Mouse (Mus musculus) spleen, postnatal 10 days (tissue): ENCODE data around the gene Ift57.

Source experiments
- DNase-seq, 2 experiments: peaks; one replicate each; pipeline ENCODE4 v3.0.0; 2021 to 2022; ENCODE audit warnings: low spot score in 2 of 2

The Ift57 gene

DNA sequence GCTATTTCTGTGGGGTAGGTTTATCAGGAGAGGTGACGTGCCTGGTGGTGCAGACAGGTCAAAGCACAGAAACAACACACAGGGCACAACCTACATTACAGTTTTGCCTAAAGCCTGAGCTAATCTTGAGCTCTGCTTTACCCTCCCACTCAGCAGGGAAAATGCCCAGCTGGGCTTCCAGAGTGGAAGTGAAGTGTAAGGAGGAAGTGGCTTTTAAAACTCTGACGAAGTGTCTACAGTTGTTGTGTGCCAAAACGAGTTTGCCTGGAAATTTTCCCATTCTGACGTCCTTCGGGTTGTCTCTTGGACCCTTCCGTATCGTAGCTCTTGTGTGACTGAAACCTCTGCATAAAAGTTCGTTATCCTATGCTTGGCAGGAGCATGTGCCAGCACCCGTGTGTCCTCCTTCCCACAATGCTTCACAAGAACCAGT lies 93.4 kb downstream of the Ift57 start:
- DNase-seq, result no peak

- DNase-seq, result no peak
Observed at GRCm38 (mm10) chr16:49793596-49793995, 94.6 kb downstream of the Ift57 start.

DNA sequence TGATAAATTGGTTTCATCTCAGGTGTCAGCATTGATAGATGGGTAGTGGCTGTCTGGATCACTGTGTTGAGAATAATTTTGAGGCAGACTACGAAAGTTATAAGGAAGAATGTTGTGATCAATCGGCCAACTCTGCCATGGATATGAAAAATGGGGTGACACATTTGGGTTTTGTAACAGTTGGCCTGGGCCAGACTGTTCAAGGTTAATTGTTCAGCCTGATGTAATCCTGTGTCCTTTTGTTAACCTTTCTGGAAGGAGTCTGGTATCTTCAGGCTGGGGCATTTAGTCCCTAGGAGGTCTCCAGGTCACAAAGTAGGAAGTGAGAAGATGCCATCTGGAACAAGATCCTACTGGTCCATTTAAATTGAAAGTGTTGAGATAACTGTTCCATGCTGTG lies 97.2 kb downstream of the Ift57 start:
- DNase-seq, result no peak

GRCm38 (mm10) chr16:49796954-49797353 lies 97.9 kb downstream of the Ift57 start:
- DNase-seq, result no peak

DNA sequence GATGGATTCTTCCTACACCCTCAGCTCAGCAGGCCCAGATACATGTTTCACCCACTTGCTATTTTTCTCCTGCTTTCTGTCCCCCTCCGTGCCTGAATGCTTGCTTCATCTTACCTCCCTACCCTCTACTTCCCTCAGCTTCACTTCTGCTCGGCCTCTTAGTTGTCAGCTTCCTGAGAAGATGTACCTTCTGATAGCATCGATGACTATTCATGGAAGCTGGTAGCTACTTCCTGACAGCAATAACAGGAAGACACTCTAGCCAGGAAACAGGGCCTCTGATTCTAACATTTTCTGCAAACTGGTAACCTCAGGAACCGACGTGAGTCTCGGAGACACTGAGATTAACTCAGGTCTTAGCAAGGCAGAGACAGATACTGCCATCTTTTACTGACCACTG lies 99.8 kb downstream of the Ift57 start:
- peak; percentile 36 to 52 for DNase-seq

DNA sequence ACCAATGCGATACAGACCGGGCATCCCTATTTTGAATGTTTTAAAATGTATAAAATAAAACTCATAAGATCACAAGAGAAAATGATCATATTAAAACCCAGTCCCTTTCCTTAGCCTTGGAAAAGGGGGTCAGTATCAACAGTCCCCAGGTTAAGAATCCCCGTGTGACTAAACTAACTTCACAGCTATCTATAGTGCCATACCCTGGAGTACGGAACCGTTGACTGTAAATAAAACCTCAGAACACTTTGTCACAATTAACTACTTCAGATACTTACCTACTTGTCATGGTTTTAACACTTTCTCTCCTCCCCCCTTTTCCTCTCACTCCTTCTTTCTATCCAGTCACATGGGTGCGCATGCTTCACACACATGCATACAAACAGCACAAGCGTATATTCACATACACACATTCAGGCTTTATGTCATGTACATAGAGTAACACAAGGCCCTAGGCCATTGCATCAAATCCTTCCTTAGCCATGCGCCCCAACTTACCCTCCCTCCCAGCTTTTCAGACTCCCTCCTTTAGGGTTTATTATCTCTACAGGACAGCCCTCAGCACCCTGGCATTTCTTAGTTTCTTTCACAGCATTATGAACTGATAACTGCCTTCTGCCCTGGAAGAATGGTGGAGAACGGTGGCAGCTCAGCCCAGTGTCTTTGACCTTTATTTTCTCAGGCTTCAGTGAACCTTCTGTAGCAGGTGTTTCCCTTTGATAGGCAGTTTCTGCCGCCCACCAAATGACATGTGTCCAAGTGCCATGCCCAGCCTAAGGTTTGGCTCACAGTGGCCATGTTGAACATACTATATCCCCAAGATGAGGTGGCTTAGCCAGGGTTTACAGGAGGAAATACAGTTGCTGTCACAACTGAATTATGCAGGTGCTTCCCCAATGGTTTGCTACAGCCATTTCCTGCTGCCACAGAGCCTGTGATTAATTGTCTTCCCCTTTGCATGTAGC lies 100.8 kb downstream of the Ift57 start, which contains the start of gene Cd47:
Gene Cd47, plus strand, starts transcription at position 937 of the 965 bp plus-strand sequence.
- peak; percentile 74 to 79 for DNase-seq

GRCm38 (mm10) chr16:49800996-49801395 lies 102.0 kb downstream of the Ift57 start:
- no peak for DNase-seq

DNA sequence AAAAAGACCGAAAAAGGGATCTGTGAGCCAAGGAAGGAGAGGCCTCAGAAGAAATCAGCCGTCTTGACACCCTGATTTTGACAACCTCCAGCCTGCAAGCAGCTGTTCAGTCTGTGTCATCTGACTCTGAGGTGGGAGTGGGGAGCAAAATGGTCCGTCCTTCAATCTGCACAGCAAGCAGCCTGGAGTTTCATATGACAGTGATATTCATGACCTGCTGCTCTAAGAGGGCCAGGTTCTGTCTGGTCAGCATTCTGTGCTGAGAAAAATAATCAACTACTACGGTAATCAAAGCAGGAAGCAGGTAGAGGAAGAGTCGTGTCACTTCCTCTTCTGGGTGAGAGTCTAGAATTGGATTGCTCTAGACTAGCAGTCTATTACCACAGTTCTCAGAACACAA lies 102.4 kb downstream of the Ift57 start:
- no peak for DNase-seq

DNA sequence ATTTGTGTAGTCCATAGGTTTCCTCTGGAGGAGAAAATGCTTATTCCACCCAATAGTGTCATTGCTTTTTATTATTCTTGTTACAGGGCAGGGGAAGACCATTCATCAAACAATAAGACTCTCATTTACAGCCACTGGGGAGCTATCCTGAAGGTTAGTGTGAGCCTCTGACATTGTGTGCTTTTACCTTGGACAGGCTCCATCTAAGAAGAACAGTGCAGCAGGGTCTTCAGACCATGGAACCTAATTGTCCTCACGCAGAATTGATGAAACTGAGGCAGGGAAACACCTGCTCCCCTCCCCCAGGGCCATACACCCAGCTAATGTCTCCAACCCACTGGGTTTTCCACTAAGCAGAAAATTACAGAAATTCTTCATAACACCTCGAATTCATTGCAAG lies 104.0 kb downstream of the Ift57 start:
- no peak for DNase-seq

DNA sequence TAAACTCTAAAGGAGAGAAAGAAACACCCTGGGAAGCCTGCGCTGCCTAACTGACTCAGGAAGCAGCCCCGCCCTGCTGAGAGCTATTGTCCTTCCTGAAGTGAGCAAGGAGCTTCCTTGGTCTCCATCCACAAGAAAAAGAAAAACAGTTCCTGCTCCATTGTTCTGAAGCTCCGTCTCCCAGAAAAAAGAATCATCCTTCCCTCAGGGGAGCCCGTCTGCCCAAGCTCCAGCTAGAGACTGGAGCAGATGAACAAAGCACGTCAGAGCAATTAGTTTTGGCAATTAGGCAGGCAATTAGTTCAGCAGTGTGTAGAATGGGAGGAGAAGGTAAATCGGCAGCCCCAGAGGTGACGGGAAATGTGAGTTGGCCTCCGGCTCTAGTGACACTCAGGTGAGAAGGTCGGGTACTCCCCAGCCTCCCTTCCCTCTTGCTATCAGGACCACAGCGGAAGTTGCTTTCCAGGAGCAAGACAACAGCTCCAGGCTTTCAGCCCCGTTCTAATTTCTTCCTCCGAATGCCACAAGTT lies 105.0 kb downstream of the Ift57 start:
- peak; percentile 46 to 62 for DNase-seq

GRCm38 (mm10) chr16:49806920-49807319 lies 107.9 kb downstream of the Ift57 start:
- no peak for DNase-seq

DNA sequence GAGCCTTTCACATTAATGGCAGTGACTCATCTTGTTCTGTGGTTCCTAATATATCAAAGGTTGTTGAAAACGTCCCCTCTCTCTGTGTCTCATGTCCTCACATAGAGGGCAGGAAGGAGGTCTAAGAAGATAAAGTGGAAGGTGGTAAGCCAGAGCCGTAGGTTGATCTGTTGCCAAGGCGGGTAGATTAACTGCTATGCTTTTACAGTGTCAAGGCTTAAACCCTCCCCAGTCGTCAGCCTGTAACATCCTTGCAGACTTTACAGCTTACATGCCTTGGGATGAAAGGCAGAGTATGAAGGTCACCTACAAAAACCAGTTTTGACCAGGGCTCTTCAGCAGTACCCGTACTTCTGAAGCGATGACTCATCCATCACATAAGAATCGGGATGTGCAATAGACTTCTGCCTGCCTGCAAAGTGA lies 108.4 kb downstream of the Ift57 start:
- DNase-seq, result no peak

DNA sequence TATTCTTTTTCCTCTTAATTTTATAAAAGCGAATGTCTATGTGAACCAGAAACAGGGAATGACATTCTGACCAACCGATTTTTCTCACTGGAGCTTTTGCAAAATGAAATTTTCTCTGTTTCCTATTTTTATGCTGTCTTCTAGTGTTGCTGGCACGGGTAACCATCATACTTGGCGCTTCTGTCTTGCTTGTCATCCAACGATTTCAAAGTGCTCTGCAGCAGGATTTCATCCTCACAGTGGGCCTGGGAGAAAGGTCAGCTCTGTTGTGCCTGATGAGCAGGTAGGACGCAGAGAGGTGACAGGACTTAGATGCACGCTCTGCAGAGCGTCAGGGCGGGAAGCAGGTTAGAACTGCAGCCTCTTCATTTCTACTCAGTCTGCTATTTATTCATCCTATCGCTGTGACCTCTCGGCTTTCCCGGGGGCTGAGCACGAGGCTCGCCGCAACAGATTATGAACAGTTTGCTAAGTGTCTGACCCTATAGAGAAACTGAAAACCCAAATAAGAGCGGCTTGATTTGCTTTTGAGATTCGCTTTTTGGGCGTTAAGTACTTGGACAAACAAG lies 108.9 kb downstream of the Ift57 start:
- no peak for DNase-seq

DNA sequence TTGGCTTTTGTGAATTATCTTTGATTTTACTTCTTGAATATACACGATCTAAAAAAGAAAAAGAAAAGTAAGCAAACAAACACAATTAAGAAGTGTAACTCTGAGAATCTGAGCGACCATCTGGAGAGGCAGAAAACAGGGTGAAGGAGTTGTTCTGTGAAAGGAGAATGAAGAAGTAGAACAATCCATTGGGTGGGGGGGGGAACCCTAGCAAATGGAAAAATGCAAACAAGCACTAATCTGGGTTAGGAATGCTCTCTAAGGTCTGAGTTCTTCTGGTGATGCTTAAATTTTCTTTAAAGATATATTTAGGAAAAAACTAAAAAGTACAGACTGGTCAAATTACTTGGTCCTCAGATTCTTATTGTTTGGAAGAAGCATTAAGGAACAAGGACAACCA lies 112.9 kb downstream of the Ift57 start:
- no peak for DNase-seq

GRCm38 (mm10) chr16:49812821-49813616 lies 114.0 kb downstream of the Ift57 start:
- DNase-seq, result no peak

DNA sequence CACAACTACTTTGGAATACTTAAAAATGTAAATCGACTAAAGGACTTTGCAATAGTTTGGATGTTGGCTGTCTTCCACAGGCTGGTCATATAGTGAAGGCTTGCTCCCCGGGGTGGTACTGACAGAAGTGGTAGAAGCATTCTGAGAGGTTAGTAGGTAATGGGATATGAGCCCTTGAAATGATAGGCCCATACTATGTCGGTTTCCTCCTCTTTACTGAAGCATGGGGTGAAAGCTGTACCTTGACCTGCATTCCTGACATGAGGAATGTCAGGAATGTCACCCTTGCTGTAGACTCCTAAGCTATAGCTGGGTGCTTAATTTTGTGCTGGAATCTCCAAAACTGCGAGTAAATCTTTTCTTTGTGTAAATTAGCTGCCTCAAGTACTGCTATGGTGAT lies 115.4 kb downstream of the Ift57 start:
- no peak for DNase-seq
